Mouse (Mus musculus): ENCODE results near the gene Nisch.

- TF ChIP-seq CTCF (IDR thresholded peaks at IDR 0.05; ENCODE audit: low read depth, low read length): no peak
- TF ChIP-seq POLR2A (IDR thresholded peaks at IDR 0.05; ENCODE audit: extremely low read depth, insufficient read depth, low read length): no peak
Measured at GRCm38 (mm10) chr14:31160196-31161150, 56.3 kb downstream of the Nisch start.

Data from liver, adult 2 months (tissue).